Mouse (Mus musculus) lung, postnatal 14 days (tissue): ENCODE data around the gene Tmem139.

Experiments used
- DNase-seq: peaks from one replicate; pipeline ENCODE4 v3.0.0; 2021

Tmem139 gene

DNA sequence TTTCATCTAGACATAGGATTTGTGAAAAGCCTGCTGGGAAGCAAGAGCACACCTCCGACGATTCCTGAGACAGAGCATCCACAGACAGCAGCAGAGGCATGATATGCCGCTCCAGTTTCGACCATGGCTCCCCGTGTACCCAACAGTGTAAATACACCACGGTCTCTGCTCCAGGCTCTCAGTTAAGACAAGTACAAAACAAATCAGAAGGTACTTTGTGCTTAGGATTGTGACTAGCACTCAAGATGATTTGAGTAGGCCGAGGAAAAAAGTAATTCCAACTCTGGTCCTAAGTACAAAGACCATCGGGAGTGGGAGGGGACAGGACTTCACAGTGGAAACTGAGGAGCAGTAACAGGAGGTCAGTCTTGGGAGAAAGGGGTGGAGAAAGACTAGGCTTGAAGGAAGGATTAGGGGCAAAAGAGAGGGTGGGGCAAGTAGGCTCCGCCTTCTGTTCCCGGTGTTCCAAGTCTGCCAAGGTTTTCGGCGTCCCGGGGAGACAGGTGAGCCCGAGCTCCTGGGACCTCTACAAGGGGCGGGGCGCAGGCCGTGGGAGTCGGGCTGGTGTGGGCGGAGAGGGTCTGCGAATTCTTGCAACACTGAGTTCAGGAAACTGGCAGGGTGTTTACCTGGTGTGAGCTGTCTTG lies at the start of gene Tmem139:
Gene Tmem139 (plus strand): TSS at position 447 of the 647 bp plus-strand sequence.
- DNase-seq: peak; percentile 63

DNA sequence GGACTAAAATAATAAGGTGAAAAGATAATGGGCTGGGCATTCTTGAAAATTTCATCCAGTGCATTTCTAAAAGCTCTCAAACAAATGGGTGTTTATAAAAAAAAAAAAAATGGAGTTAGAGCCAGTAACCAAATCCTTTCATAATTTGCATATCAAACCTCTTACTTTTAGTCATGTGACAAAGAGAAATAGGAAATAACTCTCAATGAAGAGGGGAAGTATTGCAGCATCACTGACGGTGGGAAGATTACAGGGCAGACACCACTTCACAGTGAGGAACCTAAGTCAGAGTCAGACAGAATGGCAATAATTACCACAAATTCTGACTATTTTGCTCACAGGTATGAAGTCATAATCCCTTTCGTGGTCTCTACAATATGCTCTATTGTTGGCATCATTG lies 46.7 kb upstream of the Tmem139 start, which contains the start of gene Tas2r144:
Gene Tas2r144 (plus strand): TSS at position 301 of the 400 bp plus-strand sequence.
- no peak for DNase-seq

DNA sequence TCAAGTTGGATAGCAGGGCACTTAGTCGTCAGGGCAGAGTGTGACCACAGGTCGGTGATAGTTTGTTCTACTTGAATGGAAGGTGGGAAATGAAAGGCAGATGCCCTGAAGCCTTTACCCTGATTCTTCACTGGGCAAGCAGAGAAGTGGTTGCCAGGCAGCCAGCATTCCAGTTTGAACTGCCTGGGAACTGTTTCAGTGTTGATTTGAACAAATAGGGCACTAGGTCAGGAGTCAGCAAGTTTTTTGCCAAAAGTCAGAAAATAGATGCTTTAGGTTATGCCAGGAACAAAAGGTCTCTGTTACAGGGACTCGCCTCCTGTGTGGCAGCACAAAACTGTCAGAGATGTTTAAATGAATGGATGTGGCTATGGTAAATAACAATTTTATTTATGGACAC lies 39.5 kb upstream of the Tmem139 start:
- DNase-seq: no peak

DNA sequence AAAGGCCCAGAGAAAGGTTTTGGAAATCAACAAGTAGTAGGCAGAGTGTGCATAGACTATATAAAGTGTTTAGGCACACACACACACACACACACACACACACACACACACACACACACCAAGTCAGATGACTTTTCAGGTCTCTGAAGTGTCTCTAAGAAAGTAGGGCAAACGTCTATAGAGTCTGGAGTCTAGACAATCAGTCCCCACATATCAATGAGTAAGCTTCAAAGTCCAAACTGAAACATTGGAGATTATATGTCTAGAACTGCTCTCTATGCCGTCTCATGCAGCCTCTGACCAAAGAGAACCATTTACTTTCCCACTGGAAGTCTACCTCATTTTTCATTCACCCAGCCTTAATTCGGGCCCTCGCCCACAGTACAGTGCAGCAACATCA lies 36.7 kb upstream of the Tmem139 start:
- DNase-seq: no peak

DNA sequence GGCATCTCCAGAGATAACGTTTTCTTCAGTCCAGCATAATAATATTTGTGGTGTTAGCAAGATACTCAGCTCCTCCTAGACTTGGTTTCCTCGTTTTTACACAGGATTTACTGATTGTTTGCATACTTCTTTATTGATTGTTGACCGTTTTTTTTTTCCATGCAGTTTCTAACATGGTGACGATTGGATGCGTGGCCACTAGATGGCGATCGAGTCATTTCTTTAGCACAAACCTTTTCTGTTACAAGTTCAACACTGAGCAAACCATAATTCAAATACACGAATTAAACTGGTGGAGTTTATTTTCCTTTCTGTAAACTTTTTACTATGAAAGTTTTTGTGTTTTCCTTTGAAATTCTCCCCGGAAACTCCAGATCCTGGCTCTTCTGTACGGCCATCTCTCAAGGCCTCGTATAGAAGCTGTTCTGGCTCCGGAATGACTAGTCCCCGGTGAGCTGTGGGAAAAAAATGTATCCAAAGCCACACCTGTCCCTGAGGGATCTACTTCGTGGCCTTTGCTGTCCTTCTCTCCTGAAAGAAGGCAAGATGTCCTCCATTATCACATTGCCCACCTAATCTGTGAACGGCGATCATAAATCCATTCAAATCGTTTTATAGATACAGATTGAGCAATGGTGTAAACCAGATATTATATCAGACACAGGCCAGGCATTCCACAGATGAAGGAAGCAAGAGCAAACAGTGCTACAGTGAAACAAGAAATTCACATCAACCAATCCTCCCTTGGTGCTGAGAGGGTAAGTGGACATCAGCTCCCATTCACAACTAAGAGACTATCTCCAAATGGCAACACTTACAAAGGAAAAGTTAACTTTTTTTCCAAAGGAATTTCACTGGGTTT lies 34.3 kb upstream of the Tmem139 start:
- DNase-seq: peak; percentile 80

DNA sequence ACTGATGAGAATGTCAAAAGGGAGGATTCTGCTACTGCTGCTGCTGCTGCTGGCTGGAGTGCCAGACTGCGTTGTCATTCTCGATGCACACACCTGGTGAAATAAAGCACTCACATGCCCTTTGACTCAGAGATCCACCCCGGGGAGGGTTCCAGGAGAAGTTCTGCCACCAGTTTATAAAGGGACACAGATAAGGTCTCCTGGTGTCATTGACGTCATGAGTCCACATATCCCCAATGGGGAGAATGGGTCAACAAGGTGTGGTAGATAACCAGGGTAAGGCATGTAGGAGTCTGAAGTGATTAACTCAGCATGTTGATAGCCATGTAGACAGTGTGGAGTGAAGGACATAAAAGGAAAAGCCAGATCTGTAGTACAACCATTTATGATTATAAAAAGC lies 32.2 kb upstream of the Tmem139 start:
- DNase-seq: no peak

DNA sequence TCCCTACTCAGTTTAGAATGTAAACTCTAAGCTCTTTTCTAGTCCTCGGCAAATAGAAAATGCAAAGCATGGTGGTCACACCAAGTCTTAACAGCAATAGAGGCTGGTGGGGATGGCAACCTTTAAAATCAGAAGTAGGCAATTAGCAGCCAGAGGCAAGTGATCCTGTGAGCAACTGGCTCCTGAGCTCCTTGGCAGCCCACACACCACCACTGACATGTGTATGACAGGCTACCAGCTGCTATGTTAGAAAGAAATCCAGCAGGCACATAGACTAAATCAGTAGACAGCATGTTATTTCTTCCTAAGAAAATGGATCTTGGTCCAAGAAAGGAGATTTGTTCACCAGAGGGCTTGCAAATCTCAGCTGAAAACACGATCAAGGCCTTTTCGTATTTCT lies 30.6 kb upstream of the Tmem139 start:
- DNase-seq: no peak

DNA sequence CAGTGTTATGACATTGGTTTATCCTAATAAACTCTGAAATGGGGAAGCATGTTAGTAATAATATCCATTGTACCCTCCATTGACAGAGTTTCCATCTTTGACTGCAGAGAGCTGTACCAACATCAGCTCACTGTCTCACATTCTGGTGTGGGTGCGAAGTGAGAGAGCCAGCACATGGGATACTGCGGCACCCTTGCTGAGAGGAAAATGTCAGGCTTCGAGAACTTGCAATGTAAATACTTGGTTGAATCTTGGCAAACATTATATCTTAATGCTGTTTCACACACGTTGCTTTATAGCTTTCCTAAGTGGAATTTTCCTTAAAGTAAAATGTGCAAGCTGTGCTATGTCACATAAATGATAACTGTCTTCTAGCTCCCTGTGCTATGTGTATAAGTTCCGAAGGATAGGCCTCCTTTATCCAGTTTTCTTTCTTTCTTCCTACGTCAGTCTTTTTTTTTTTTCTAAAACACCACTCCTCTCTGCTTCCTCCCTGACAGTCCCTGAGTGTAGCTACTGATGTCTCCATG lies 24.4 kb upstream of the Tmem139 start:
- no peak for DNase-seq

DNA sequence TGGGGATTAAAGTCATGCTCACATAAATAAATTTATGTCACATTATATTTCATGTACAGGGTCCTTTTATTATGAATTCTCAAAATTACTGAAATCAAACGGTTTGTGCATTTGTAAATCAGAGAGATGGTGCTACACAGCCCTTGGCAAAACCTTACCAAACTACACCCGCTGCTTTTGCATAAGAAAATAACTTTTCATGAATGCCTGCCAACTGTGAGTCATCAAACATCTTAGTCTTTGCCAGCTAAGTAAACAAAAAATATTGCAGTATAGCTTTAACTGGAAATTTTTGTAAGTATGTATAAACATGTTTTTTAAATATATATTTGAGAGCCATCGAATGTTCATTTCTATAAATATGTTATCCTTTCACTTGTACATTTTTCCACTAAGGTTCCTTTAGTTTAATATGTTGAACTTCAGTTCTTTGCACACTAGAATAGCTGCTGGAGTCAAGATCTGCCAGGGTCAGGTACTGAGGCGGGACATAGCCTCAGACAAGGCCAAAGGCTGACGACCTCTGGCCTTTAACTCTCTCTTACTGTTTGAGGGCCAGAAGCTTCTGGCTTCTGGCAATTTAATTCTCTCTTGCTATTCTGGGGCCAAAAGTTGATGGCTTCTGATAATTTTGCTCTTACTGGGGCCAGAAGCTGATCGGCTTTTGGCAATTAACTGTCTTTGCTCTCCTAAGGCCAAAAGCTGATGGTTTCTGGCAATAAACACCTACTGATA lies 20.3 kb upstream of the Tmem139 start:
- DNase-seq: no peak

DNA sequence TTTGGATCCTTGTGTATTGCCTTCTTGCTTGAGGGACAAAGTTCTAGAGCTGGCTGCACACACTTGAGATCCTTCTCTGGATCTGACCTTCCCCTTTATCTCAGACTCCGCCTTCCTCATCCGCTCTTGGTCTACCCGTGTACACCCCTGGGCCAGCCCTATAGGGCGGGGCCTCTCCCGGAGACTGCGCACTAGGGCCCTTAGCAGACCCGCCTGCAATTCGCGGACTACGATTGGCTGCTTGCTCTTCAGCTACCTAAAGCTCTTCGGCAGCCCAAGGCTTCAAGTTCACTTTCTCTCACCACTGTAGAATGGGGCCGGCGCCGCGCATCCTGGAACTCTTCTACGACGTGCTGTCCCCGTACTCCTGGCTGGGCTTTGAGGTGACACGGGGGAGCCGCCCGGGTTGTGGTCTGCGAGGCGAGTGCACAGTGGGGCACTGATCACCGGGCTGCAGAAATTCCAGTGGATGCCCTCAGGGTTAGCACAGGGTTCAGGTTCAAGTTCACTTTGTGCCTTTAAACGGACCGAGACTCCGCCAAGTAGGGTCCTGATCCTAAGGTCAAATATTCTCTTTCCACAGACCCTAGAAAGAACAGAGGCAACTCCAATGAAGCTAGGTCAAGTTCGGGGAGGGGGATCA lies 15.9 kb upstream of the Tmem139 start, which contains the start of gene Gstk1:
Gene Gstk1 (plus strand): TSS at position 225 of the 643 bp plus-strand sequence.
- DNase-seq: peak; percentile 85

DNA sequence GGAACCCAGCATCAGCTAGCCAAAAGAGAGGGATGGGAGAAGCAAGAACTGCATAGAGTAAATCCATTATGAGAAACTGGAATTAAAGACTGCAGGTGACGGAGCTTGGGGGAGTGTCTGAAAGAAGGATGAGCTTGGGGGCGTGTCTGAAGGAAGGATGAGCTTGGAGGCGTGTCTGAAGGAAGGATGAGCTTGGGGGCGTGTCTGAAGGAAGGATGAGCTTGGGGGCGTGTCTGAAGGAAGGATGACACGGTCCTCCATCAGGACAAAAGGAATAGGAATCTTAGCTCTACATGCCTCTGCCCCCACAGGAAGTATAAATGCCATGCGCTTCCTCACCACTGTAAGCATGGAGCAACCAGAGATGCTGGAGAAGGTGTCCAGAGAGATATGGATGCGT lies 14.6 kb upstream of the Tmem139 start:
- DNase-seq: peak; percentile 31

DNA sequence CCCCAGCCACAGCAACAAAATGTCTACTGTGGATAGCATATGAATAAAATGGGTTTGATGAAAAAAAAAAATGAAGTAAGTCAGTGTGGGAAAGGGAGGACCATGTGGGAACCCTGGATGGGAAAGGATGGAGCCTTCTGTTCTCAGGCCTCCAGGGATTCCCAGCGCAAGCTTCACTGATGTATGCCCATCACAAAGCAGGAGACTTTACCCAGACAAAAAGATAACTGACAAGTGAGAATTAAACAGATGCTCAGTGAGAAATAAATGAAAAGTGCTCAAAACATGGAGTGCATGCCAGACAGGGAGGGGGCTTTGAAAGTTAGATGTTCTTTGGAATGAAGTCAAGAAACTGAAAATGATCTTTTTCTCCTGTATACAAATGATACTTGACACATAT lies 13.8 kb upstream of the Tmem139 start:
- DNase-seq: no peak

DNA sequence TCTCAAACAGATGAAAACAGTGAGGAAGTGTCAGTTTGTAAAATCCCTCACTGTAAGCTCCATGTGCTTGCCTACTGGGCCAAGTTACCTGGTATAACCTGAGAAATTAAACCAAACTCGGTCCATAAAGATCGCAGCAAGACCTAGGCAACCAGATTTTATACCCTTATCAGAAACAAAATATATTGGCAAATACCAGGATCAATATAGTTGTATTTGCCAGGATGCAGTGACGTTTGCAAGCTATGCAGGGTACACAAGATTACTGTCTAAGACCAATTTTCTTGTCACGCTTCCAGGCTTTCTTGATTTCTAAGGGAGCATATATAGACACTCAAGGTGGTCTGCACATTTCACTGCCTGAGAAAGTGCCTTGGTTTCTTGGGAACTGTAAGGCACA lies 10.0 kb upstream of the Tmem139 start:
- no peak for DNase-seq

DNA sequence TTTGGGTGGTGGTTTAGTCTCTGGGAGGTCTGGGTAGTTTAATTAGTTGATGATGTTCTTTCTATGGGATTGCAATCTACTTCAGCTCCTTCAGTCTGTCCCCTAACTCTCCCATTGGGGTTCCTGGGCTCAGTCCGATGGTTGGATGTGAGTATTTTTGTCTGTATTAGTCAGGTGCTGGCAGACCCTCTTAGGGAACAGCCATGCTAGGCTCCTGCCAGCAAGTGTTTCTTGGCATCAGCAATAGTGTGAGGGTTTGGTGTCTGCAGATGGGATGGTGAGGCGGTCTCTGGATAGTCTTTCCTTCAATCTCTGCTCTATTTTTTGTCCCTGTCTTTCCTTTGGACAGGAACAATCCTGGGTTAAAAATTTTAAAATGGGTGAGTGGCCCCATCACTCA lies 8.7 kb upstream of the Tmem139 start:
- no peak for DNase-seq

DNA sequence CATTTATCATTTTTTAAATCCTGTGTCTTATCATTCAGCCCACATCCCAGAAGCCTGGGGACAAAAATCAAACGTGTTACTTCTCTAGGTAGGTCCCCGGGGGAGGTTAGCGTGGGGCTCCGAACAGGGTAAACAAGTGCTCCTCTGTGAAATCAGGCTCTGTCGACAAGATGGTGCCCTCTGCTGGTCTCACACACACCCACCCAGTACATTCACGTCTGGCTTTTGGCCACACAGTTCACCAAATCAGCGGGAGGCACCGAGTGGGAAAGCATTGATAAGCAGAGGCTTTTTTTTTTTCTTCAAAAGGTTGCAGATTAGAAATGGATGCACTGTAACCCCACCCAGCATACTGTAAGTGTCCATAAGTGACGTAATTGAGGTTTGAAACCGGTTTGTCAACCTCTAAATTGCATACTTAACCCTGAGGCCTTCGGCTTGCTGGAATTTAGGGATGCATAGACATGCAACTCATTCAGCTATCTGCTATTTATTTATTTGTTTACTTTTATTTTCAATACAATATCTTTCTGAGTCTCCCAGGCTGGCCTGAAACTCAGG lies 4.4 kb upstream of the Tmem139 start:
- DNase-seq: peak; percentile 80

DNA sequence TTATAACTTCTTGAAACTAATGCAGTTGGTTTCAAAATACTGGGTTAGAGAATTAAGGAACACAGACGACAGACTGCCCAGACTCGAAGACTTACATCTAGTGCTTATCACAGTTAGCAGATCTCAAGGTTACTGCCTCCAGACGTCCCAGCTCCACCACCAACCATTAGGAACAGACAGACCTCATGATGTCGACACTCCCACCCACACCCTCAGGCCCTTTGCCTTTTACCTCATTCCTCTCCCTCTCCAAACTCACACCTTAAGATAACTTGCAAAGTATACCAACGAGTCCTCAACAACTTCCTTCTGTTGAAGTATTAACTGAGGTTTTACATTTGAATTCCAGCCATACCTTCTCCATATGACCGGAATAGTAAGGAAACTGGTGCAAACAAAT lies 1.3 kb upstream of the Tmem139 start:
- no peak for DNase-seq

DNA sequence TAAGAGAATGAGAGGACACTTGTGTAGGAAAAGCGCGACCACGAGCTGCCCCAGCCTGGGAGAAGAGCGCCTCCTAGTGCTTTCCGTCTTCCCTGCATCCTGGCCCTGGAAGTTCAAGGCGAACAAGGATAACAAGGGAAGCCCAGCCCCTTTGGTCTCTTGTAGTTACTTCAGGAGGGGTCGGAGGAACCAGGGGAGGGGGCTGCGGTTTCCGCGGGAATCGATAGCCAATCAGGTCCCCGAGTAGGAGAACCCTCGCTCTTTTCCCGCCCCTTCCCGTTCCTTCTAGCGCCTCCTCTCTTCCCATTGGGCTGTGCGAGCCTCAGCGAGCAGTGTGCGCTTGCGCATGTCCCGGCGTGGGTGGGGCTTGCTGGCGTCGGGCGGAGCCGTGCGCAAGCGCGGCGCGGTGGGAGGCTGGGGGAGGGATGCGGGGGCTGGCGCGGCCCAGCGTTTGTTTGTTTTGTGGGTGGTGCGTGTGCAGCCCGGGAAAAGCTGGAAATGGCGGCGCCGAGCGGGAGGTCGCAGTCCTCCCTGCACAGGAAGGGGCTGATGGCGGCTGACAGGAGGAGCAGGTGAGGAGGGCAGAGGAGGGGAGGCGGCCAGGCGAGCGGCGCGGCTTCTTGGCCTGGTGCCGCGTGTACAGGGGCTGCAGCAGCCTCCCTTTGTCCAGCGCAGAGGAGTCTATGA lies 3.0 kb downstream of the Tmem139 start, which contains the start of gene Casp2:
Gene Casp2 (plus strand): TSS at position 360 of the 687 bp plus-strand sequence.
- peak; percentile 99 for DNase-seq

DNA sequence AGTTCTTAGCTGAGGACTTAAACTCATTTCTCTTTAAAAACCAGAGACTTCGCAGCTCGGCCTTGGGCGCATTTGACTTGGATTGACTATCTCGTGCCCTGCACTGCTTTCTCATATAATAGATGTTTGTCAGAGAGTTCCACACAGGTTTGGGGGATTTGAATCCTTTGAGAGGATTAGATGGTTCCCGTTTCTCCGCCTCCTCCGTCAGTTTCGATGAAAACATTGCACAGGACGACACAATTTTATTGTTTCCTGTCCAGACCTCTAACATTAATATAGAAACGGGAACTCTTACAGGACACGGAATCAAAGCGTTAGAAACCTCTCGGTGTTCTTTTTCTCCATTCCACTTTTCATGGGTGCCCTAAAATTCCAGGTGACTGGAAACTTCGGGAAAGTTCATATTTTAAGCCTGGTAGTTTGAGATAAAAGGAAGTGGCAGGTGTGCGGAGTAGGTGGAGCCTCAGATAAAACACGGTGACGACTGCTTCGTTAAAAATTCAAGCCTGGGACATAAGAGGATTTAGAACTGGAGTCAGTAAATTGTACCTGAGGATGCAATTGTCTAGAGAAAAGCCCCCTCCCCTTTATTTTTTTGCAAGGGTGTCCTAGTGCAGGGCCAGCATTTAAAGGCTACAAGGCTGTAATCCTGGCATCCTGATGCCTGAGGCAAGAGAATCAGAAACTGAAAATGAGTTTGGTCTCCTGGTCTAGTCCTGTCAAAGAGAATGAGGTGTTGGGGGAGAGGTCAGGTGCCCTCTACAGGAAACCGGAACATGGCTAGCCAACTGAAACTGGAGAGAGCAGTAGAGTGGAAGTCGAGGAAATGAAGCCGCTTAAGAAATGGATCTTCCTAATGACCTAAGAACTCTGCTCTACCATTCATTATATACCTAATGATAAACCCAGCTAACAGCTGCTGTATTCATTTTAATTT lies 3.9 kb downstream of the Tmem139 start:
- no peak for DNase-seq

DNA sequence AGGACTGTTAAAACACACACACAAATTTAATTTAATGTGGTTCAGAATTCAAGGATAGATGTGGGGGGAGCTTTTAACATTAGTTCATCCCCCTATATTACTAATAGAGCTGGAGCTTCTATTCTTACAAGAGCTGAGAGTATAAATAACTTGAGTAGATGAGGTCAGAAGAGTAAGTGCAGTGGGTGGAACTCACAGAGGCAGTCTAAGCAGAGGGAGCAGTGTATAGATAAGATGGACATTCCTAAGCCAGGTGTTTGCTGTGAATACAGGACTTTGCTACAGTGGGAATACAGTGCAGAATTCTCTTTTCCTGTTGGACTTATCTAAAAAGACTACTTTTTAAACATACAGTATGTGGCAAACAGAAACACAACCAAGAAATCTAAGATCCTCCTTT lies 9.0 kb downstream of the Tmem139 start:
- DNase-seq: no peak

DNA sequence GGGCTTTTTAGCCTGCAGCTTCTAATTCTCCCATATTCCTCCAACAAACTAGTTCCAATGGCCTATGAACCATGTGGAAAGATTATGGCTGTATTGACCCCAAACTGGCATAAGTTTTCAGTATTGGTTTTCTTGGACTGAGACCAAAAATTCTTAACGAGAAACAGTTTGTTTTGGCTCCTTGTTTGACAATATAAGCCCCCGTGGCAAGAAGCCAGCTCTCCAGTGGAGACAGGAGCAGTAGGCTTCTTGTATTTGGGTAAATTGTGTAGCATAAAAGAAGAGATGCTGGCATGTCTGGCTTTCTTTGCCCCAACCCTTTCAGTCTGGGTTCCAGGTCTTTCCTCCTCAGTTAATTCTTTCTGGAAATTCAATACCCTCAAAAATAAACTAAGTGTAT lies 14.4 kb downstream of the Tmem139 start:
- no peak for DNase-seq
